Mouse (Mus musculus) cerebellum, adult 2 months (tissue): ENCODE data around the gene Pdgfb.

ENCODE experiments used
- CTCF ChIP-seq: fragments of 200-500 bp; IDR thresholded peaks from 2 replicates; pipeline ENCODE4 v1.5.1; 2011; ENCODE audit warnings: low read depth, mild to moderate bottlenecking, control low read depth, low read length, moderate library complexity, borderline replicate concordance; ENCODE audit not compliant: insufficient read depth
- POLR2A ChIP-seq: fragments of 200-500 bp; IDR thresholded peaks from 2 replicates; pipeline ENCODE4 v1.6.1; 2011; ENCODE audit warnings: low read length, control low read depth, borderline replicate concordance; ENCODE audit not compliant: insufficient read depth

DNA sequence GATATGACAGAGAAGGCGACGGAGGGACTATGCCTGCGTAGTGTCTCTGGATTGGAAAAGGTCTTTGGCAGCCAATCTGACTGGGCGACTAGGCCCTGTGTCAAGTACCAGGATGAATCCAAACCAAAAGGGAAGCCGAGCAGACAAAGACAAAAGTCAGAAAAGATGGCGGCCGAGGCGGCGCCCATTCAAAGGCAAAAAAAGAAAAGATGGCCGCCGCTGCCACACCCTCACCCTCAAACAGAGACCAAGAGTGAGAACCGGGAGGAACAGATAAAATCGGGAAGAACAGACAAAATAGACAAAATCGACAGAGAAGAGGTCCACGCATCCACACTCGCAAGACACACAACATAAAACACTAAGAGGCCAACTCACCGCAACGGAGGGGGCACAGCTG lies 44.3 kb downstream of the Pdgfb start:
- TF ChIP-seq POLR2A: no peak
- no peak for TF ChIP-seq CTCF
